Mouse (Mus musculus) testis, adult 10 weeks (tissue): Measurements from ENCODE around the gene Lancl3. TPM values are rescaled to one million over a fixed set of nuclear protein-coding genes. Genes with fewer than 3 reads are reported as not detected.

ENCODE experiments used
- polyA plus RNA-seq: library from polyadenylated mRNA; stranded (reverse); fragments of 350-450 nt; fragmentation: Illumina TruSeq; extraction: RNeasy Lipid Tissue Mini Kit (QIAGEN cat#74804); gene quantifications from one replicate; pipeline ENCODE4 v1.2.3, GENCODE M21; 2014; ENCODE audit warnings: low read depth, low replicate concordance

Lancl3 gene
- polyA plus RNA-seq, result 3.6 TPM

DNA sequence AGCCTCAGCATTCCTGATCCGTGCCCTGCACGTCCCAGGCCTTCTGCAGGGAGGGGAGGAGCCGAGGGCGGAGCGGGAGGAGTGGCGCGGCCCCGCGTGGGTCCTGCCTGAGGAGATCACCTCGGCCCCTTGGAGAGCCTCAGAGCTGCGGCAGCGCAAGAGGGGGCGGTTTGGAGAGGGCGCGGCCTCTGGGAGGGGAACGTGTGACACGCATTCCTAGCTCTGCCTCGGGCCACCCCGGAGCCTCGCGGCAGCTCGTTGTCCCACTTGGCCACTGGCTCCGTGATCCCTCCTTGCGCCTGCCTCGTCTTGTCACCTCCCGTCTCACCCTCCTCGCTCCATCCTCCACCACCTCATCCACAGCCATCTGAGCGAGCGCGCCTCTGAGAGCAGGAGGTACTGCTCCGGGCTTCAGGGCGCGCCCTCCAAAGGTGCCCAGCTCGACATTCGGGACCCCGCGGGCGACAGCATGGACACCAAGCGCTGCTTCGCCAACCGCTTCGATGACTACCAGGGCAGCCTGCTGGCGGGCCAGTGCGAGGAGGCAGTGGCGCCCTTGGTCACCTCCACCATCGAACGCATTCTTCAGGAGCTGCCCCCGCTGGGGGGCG is at the start of gene Lancl3:
Lancl3 (plus strand) TSS at position 142 of the 611 bp plus-strand sequence.

DNA sequence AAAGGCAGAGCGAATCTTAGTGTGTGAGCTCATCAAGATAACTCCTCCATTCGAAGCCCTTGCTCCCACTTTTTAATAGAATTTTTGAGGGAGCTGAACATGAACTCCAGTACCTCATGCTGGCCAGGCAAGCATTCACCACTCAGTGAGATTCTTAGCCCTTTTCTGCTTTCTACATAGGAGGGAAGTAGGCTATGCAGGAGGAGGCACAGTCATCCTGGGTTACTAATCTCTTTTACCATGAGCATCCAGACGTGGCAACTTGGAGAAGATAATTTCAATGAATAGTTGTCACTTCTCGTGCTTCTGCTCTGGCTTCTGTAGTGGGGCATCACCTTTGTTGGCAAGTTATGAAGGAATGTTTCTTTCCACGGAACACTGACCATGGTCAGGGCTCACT is 57.1 kb downstream of the Lancl3 start, which contains the start of gene Gm14862:
Gm14862 (minus strand) TSS at position 134 of the 400 bp plus-strand sequence.

DNA sequence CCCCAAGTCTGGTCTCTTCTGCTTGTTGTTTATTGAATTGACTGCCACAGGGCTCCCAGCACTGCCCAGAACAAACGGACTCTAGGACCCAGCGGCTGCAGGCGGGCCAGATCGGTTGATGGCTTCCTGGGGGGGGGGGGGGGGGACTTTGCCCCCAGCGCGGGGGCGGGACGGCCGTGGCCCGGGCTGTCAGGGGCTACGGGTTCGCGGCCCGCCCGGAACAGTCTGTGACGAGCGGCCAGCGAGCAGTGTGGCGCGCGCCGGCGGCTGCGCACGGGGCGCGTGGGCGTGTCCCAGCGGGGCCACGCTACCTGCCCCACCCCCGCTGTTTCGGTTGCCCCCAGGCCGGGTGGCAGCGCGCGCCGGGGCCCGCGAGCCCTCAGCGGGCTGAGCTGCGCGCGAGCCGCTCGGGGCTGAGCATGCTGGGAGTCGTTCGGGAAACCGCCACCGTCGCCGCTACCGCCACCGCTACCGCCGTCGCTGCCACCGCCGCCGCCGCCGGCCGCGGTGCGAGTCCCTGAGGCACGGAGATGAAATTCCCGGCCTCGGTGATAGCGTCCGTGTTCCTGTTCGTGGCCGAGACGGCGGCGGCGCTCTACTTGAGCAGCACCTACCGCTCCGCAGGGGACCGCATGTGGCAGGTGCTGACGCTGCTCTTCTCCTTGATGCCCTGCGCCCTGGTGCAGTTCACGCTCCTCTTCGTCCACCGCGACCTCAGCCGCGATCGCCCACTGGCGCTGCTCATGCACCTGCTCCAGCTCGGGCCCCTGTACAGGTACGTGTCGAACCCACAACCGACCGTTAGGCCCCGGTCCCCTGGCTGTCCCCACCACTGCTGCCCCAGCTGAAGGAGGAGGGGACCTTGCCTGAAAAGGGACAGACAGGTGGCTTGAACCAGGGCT is 73.0 kb downstream of the Lancl3 start, which contains the start of gene Xk:
Xk (plus strand) TSS at position 297 of the 902 bp plus-strand sequence.

DNA sequence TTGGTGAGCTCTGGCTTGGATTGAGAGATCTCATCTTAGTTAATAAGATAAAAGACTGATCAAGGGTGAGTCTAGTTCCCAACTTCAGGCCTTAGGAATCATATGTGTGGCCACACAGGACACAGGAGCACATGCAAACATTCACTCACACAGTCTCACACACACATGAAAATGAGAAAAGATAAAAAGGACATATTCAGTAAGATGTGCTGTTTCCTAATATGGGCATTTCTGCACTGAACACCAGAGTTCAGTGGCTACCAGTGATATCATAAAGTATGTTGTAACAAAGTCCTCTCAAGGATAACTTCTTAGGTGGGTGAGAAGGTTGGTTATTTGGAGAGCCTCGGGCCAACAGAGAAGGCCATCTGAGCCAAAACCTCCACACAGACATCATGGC is 83.8 kb downstream of the Lancl3 start, which contains the start of gene H2al1m:
H2al1m (plus strand) TSS at position 301 of the 400 bp plus-strand sequence.

Other genes with a start within 250 kb of the Lancl3 start
- not detected for gene Fthl17b, start 236.9 kb upstream of the Lancl3 start, polyA plus RNA-seq
- gene Fthl17c, start 223.3 kb upstream of the Lancl3 start, polyA plus RNA-seq, result not detected
- gene Fthl17d, start 213.1 kb upstream of the Lancl3 start, polyA plus RNA-seq, result not detected
- gene Fthl17e, start 166.4 kb upstream of the Lancl3 start, polyA plus RNA-seq, result not detected
- not detected for gene Fthl17f, start 136.9 kb upstream of the Lancl3 start, polyA plus RNA-seq
- 26.0 TPM for gene 4930402K13Rik, start 95.3 kb upstream of the Lancl3 start, polyA plus RNA-seq
- gene Gm14862, start 57.0 kb downstream of the Lancl3 start, polyA plus RNA-seq, result not detected
- 6.5 TPM for gene Xk, start 72.9 kb downstream of the Lancl3 start, polyA plus RNA-seq
- gene H2al1m, start 83.9 kb downstream of the Lancl3 start, polyA plus RNA-seq, result 18.3 TPM
- gene H2al1k, start 150.7 kb downstream of the Lancl3 start, polyA plus RNA-seq, result 3.0 TPM